In the genomic region with DNA sequence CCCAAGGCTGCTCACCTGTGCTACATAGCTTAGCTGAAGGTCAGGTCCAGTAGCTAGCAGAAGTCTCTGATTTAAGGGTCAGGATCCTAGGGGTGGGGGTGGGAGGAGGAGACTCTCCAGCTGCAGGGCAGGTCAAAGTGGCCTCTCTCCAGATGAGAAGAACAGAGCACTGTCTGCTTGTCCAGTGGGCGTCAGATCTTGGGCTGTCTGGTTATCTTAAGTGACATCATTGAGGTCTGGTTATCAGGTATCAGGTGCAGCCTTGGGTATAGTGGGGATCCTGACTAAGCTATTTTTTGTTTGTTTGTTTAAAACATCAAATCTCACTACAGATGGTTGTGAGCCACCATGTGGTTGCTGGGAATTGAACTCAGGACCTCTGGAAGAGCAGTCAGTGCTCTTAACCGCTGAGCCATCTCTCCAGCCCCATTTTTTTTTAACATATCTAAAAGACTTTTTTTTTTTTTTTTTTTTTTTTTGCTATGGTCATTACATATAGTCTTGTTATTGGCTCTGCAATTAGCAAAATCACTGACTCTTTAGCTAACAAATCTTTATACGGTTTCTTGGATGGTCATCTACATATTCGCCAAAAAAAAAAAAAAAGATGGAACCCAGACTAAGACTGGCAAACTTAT, we compare ENCODE assay signal across 15 mouse cellular contexts.
"Had no signal": no experiment of that assay in that cellular context is flagged by ENCODE, and none has a peak within 500 bp of the region (broad histone marks: within the 10 kb centered on the region; RNA-seq: fewer than 3 reads in every experiment).

No protein-coding gene starts in this region.

- H3K9ac ChIP-seq: limb, embryonic 13.5 days; liver, embryonic 15.5 days; midbrain, embryonic 13.5 days had no signal

- H3K4me3 ChIP-seq: layer of hippocampus, adult 2 months; liver, embryonic 15.5 days; midbrain, embryonic 13.5 days had no signal

- H3K27ac ChIP-seq: kidney, postnatal 0 days; liver, embryonic 15.5 days; midbrain, embryonic 10.5 days; midbrain, embryonic 13.5 days had no signal

- H3K27me3 ChIP-seq: limb, embryonic 13.5 days had no signal

- DNase-seq: kidney, postnatal 25 days; layer of hippocampus, adult 9-11 months; liver; lung, adult 2 months; lung, postnatal 14 days; lung, postnatal 4 days; thymus, adult 18-20 months; thymus, postnatal 36 days had no signal

- H3K9me3 ChIP-seq: limb, embryonic 10.5 days; limb, embryonic 13.5 days; liver, embryonic 15.5 days; midbrain, embryonic 10.5 days; midbrain, embryonic 13.5 days had no signal

- ATAC-seq: midbrain, embryonic 13.5 days had no signal

- H3K36me3 ChIP-seq: limb, embryonic 10.5 days; limb, embryonic 13.5 days; liver, embryonic 15.5 days; midbrain, embryonic 10.5 days; midbrain, embryonic 13.5 days had no signal
